Mouse (Mus musculus) hindbrain, embryonic 16.5 days (tissue): ENCODE measurements around the gene Rtn1. TPM values are rescaled to one million over a fixed set of nuclear protein-coding genes. Genes with fewer than 3 reads are reported as not detected.

Experiments used
- ATAC-seq: fragments of 200-750 bp; cut with Nextera tagmentation; 2 replicates; pipeline ENCODE4 v1.8.0; 2017; ENCODE audit warnings: moderate TSS enrichment, moderate library complexity
- H3K27ac ChIP-seq: fragments of 300-500 bp; sonication (generic); 2 replicates; pipeline ENCODE4 v1.5.1; 2014; ENCODE audit warnings: low read depth, mild to moderate bottlenecking, control low read depth, low read length, moderate library complexity
- H3K27me3 ChIP-seq: fragments of 300-500 bp; sonication (generic); replicated peaks from 2 replicates; pipeline ENCODE4 v1.6.1; 2014; ENCODE audit warnings: low read length; ENCODE audit not compliant: control insufficient read depth, insufficient read depth
- H3K36me3 ChIP-seq: fragments of 300-500 bp; sonication (generic); 2 replicates; pipeline ENCODE4 v1.6.1; 2014; ENCODE audit warnings: mild to moderate bottlenecking, low read length, moderate library complexity, mixed read lengths; ENCODE audit not compliant: control insufficient read depth, insufficient read depth
- H3K4me1 ChIP-seq: fragments of 300-500 bp; sonication (generic); 2 replicates; pipeline ENCODE4 v1.6.1; 2014; ENCODE audit warnings: low read depth, low read length; ENCODE audit not compliant: control insufficient read depth, insufficient read depth
- H3K4me2 ChIP-seq: fragments of 300-500 bp; sonication (generic); 2 replicates; pipeline ENCODE4 v1.6.1; 2014; ENCODE audit warnings: mild to moderate bottlenecking, low read length, control low read depth, moderate library complexity
- H3K4me3 ChIP-seq: fragments of 300-500 bp; sonication (generic); 2 replicates; pipeline ENCODE4 v1.5.1; 2014; ENCODE audit warnings: mild to moderate bottlenecking, low read length, control low read depth, moderate library complexity
- H3K9ac ChIP-seq: fragments of 300-500 bp; sonication (generic); 2 replicates; pipeline ENCODE4 v1.6.1; 2014; ENCODE audit warnings: low read depth, mild to moderate bottlenecking, control low read depth, low read length, moderate library complexity
- H3K9me3 ChIP-seq: fragments of 300-500 bp; sonication (generic); 2 replicates; pipeline ENCODE4 v1.6.1; 2014; ENCODE audit warnings: mild to moderate bottlenecking, low read length, moderate library complexity; ENCODE audit not compliant: control insufficient read depth
- WGBS: fragments of 180-500 bp; shearing (Covaris S2); extraction: QIAGEN DNeasy Blood & Tissue Kit; methylation state at CpG from one replicate; pipeline ENCODE4 v1.1.7; 2014; 5-methylcytosine and 5-hydroxymethylcytosine counted together
- polyA plus RNA-seq: library from polyadenylated mRNA; unstranded; fragments of >200 nt; fragmentation: Nextera tagmentation; extraction: Ambion mirVana; gene quantifications from 2 replicates; pipeline ENCODE4 v1.2.1, GENCODE M21; 2015

Gene Rtn1
- polyA plus RNA-seq, 1 experiment from 2014 or later, result 3,556 TPM

- peaks cover 16% of the 10 kb centered on the region for H3K4me1 ChIP-seq
- H3K9ac ChIP-seq, result no peak overlapping the region
- whole genome bisulfite sequencing, result 77% methylated on average over 5 of the region's 5 CpGs
- no peaks in the 10 kb centered on the region for H3K36me3 ChIP-seq
- H3K27me3 ChIP-seq, result no peaks in the 10 kb centered on the region
- H3K4me3 ChIP-seq, result no peak overlapping the region
- peak overlapping the region; percentile 73 for H3K27ac ChIP-seq
- ATAC-seq, result no peak
- no peaks in the 10 kb centered on the region for H3K9me3 ChIP-seq
- no peak overlapping the region for H3K4me2 ChIP-seq
Observed at GRCm38 (mm10) chr12:72364543-72364942, 44.3 kb downstream of the Rtn1 start.

DNA sequence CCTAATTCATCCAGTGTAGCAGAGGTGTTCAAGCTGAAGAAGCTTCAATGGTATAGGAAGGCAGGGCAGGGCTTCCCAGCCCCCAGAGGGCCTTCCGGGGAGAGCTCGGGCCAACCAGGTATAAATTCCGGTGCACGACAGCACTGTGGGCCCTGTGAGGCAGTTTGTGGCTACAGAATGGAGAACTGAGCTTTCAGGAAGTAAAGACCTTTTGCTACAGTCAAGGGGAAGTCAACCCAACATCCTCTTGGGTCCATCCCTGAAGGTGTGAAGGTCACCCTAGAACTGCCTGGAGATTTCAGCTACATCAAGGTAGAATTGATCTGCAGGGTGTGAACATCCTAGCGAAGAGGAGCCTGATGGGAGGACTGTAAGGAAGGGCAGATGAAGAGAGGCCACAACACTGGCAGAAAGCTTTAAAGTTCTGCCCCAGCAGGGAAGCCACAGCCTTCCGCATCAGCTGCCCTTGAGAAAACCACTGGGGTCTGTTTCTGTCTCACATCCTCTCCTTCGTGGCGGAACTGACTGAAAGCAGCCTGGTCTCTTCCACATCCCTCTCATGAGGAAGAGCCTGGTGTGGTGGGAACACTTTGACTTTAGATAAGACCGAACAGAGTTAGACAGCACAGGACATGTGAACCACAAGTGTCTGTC, 47.0 kb downstream of the Rtn1 start:
- no peaks in the 10 kb centered on the region for H3K9me3 ChIP-seq
- H3K4me2 ChIP-seq, result no peak overlapping the region
- no peaks in the 10 kb centered on the region for H3K27me3 ChIP-seq
- no peaks in the 10 kb centered on the region for H3K36me3 ChIP-seq
- WGBS, result 79% methylated on average over 9 of the region's 9 CpGs
- peaks cover 24% of the 10 kb centered on the region for H3K4me1 ChIP-seq
- no peak for ATAC-seq
- no peak overlapping the region for H3K27ac ChIP-seq
- H3K4me3 ChIP-seq, result no peak overlapping the region
- H3K9ac ChIP-seq, result no peak overlapping the region

DNA sequence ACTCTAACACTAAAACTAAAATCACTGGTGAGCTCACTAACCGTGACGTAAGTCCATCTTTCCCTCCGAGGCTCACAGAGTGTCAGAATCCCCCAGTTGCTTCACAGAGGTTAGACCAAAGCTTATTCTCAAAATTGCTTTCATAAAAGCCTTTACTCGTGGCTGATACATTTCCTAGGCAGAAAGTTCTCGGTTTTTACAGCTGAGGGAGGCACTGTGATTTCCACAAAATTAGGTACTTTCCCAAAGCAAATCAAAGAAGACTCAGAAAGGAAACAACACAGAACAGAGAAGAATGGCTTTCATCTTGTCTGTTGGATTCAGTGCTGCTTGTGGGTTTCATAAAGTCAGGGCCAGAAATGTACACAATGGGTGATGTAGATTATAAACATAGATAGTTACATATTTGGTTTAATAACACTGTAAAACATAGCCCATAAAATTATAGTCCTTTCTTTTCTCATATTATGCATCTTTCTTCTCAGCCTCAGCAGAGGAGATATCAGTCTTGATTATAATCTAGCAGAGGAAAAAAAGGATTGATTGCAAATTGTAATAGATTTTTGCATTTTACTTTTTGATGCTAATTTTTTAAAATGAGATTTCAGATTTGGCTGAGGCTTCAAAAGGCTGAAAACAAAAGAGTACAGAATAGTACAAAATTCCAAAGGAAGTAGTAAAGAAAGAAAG, 47.8 kb downstream of the Rtn1 start:
- Histone ChIP-seq H3K9me3 (no peaks in the 10 kb centered on the region), H3K9ac (no peak overlapping the region), H3K27me3 (no peaks in the 10 kb centered on the region), H3K4me3 (no peak overlapping the region), H3K4me1 (peaks cover 19% of the 10 kb centered on the region), H3K4me2 (no peak overlapping the region), H3K27ac (no peak overlapping the region), H3K36me3 (no peaks in the 10 kb centered on the region)
- 63% methylated on average over 5 of the region's 5 CpGs for WGBS
- ATAC-seq, result no peak

- Histone ChIP-seq H3K36me3 (no peaks in the 10 kb centered on the region), H3K27me3 (no peaks in the 10 kb centered on the region), H3K4me3 (no peak overlapping the region), H3K9me3 (no peaks in the 10 kb centered on the region), H3K9ac (no peak overlapping the region), H3K4me1 (peaks cover 12% of the 10 kb centered on the region), H3K27ac (no peak overlapping the region), H3K4me2 (no peak overlapping the region)
- no peak for ATAC-seq
- 62% methylated on average over 3 of the region's 3 CpGs for WGBS
Observed at GRCm38 (mm10) chr12:72359903-72360302, 49.0 kb downstream of the Rtn1 start.

- Histone ChIP-seq H3K4me3 (no peak overlapping the region), H3K4me2 (no peak overlapping the region), H3K27me3 (no peaks in the 10 kb centered on the region), H3K36me3 (no peaks in the 10 kb centered on the region), H3K27ac (peak overlapping the region; percentile 52), H3K9ac (no peak overlapping the region), H3K9me3 (no peaks in the 10 kb centered on the region), H3K4me1 (peaks cover 8% of the 10 kb centered on the region)
- 30% methylated on average over 11 of the region's 11 CpGs for WGBS
- ATAC-seq, result peak; percentile 61; the same call in 1 of the 2 replicates
Observed at GRCm38 (mm10) chr12:72357667-72358420, 51.0 kb downstream of the Rtn1 start.

DNA sequence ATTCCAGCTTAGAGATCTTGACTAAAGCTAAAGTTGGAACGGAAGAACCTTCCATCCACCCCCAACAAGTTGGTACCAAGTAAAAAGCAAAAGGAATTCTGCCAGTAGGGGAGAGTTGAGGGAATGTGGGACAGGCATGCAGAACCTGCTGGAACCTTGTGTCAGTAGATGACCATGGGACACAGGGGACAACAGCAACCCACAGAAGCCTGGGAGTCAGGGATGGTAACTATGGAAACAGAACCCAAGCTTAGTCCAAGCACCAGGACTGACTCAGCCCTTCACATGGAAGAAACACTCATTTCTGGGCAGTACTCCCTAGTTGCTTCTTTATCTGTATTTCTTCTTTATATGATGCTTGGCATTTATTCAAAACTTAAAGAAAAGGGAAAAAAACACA, 54.6 kb downstream of the Rtn1 start:
- Histone ChIP-seq H3K4me1 (peaks cover 8% of the 10 kb centered on the region), H3K36me3 (no peaks in the 10 kb centered on the region), H3K9me3 (no peaks in the 10 kb centered on the region), H3K9ac (no peak overlapping the region), H3K4me3 (no peak overlapping the region), H3K4me2 (no peak overlapping the region), H3K27ac (no peak overlapping the region), H3K27me3 (no peaks in the 10 kb centered on the region)
- WGBS, result 79% methylated on average over 1 of the region's 1 CpGs
- no peak for ATAC-seq

DNA sequence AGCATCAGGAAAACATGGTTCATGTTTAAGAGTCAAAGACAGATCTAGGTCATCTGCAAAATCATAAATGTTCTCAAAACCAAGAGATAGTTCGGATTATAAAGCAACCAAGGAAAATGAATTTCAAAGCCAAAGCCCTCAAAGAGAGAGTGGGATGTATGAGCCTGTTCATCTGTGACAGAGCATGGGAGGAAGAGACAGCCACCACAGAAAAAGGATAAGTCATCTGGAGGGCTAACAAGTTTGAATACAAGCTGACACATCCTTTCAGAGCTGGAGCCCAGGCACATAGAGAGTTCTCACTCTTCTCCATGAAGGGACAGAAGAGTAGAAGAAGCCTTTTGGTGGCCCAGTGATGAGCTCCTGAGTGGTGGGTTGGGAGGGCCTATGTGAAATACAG, 55.3 kb downstream of the Rtn1 start:
- Histone ChIP-seq H3K9me3 (no peaks in the 10 kb centered on the region), H3K4me3 (no peak overlapping the region), H3K27ac (no peak overlapping the region), H3K4me2 (no peak overlapping the region), H3K36me3 (no peaks in the 10 kb centered on the region), H3K4me1 (peaks cover 8% of the 10 kb centered on the region), H3K9ac (no peak overlapping the region), H3K27me3 (no peaks in the 10 kb centered on the region)
- WGBS, result 86% methylated on average over 1 of the region's 1 CpGs
- no peak for ATAC-seq

GRCm38 (mm10) chr12:72348508-72348907, 60.3 kb downstream of the Rtn1 start:
- H3K9me3 ChIP-seq, result no peaks in the 10 kb centered on the region
- no peaks in the 10 kb centered on the region for H3K27me3 ChIP-seq
- no peak overlapping the region for H3K9ac ChIP-seq
- H3K27ac ChIP-seq, result no peak overlapping the region
- no peak for ATAC-seq
- no peaks in the 10 kb centered on the region for H3K4me1 ChIP-seq
- no peak overlapping the region for H3K4me3 ChIP-seq
- no peaks in the 10 kb centered on the region for H3K36me3 ChIP-seq
- WGBS, result 64% methylated on average over 8 of the region's 8 CpGs
- H3K4me2 ChIP-seq, result no peak overlapping the region

DNA sequence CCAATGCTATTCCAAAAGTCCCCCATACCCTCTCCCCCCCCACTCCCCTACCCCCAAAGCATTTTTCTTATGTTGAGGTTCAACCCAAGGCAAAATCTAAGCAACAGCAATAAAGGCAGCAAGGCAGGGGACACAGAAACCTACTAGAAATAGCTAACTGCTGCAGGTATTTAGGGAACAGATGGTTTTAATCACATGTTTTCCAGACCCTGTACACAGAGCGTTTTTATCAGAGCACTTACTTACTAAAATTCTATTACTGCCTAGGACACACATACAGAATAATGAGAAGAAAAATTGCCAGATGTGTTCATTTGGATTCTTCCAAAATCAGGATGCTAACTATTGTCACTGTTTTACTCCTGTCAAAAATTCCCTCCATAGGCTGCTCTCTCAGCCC, 61.7 kb downstream of the Rtn1 start:
- Histone ChIP-seq H3K4me2 (no peak overlapping the region), H3K9me3 (no peaks in the 10 kb centered on the region), H3K4me3 (no peak overlapping the region), H3K36me3 (no peaks in the 10 kb centered on the region), H3K4me1 (no peaks in the 10 kb centered on the region), H3K27me3 (no peaks in the 10 kb centered on the region), H3K9ac (no peak overlapping the region), H3K27ac (no peak overlapping the region)
- 79% methylated on average over 1 of the region's 1 CpGs for WGBS
- no peak for ATAC-seq
